Mouse (Mus musculus): ENCODE measurements around the gene Sgk2. TPM values are rescaled to one million over a fixed set of nuclear protein-coding genes. Genes with fewer than 3 reads are reported as not detected.
"Not testable (repeated sequence)": the region's sequence is repeated elsewhere in the genome, so short reads cannot be mapped to it uniquely, and the experiment has no call there.

Gene Sgk2
- polyA plus RNA-seq, 1 experiment from 2014 or later: not detected

- Histone ChIP-seq H3K9me3 (replicated peaks; ENCODE audit: control insufficient read depth, low read length) (no peaks in the 10 kb centered on the region), H3K4me3 (ENCODE audit: low read depth, low read length) (peak overlapping the region; percentile 74), H3K27me3 (ENCODE audit: control insufficient read depth, insufficient read depth, low read length) (no peaks in the 10 kb centered on the region), H3K36me3 (ENCODE audit: control insufficient read depth, insufficient read depth, low read length) (no peaks in the 10 kb centered on the region; the same call in 1 of the 2 replicates), H3K4me1 (ENCODE audit: control insufficient read depth, insufficient read depth, low read length) (peaks cover 27% of the 10 kb centered on the region), H3K9ac (ENCODE audit: low read depth, low read length) (peak overlapping the region; percentile 82), H3K4me2 (peak overlapping the region; percentile 97), H3K27ac (ENCODE audit: low read depth, low read length) (peak overlapping the region; percentile 60)
- ATAC-seq (replicated peaks; ENCODE audit: insufficient number of reproducible peaks, low FRiP score, low TSS enrichment): peak; percentile 49; the same call in 1 of the 2 replicates
- under 1% methylated on average over 34 of the region's 38 CpGs for WGBS (ENCODE audit: insufficient replicate concordance)
Observed at GRCm38 (mm10) chr2:163054891-163055494, 67.9 kb downstream of the Sgk2 start.

- WGBS (ENCODE audit: insufficient replicate concordance): 24% methylated on average over 5 of the region's 5 CpGs
Observed at GRCm38 (mm10) chr2:163055715-163056114, 68.6 kb downstream of the Sgk2 start.

GRCm38 (mm10) chr2:163056584-163056983 is 69.5 kb downstream of the Sgk2 start:
- H3K9me3 ChIP-seq (replicated peaks; ENCODE audit: control insufficient read depth, low read length): no peaks in the 10 kb centered on the region
- ATAC-seq (replicated peaks; ENCODE audit: insufficient number of reproducible peaks, low FRiP score, low TSS enrichment): no peak
- peaks cover 27% of the 10 kb centered on the region for H3K4me1 ChIP-seq (ENCODE audit: control insufficient read depth, insufficient read depth, low read length)
- H3K27ac ChIP-seq (ENCODE audit: low read depth, low read length): no peak overlapping the region
- H3K27me3 ChIP-seq (ENCODE audit: control insufficient read depth, insufficient read depth, low read length): no peaks in the 10 kb centered on the region
- 72% methylated on average over 9 of the region's 9 CpGs for WGBS (ENCODE audit: insufficient replicate concordance)
- H3K4me3 ChIP-seq (ENCODE audit: low read depth, low read length): no peak overlapping the region
- H3K4me2 ChIP-seq: no peak overlapping the region
- H3K9ac ChIP-seq (ENCODE audit: low read depth, low read length): no peak overlapping the region
- H3K36me3 ChIP-seq (ENCODE audit: control insufficient read depth, insufficient read depth, low read length): no peaks in the 10 kb centered on the region; the same call in 1 of the 2 replicates

More at GRCm38 (mm10) chr2:163055715-163056114, 68.6 kb downstream of the Sgk2 start:
- Histone ChIP-seq H3K9ac (ENCODE audit: low read depth, low read length) (peak overlapping the region; percentile 82), H3K4me2 (peak overlapping the region; percentile 97), H3K4me1 (ENCODE audit: control insufficient read depth, insufficient read depth, low read length) (peaks cover 27% of the 10 kb centered on the region), H3K4me3 (ENCODE audit: low read depth, low read length) (peak overlapping the region; percentile 74), H3K36me3 (ENCODE audit: control insufficient read depth, insufficient read depth, low read length) (no peaks in the 10 kb centered on the region; the same call in 1 of the 2 replicates), H3K27ac (ENCODE audit: low read depth, low read length) (no peak overlapping the region), H3K9me3 (replicated peaks; ENCODE audit: control insufficient read depth, low read length) (no peaks in the 10 kb centered on the region), H3K27me3 (ENCODE audit: control insufficient read depth, insufficient read depth, low read length) (no peaks in the 10 kb centered on the region)
- ATAC-seq (replicated peaks; ENCODE audit: insufficient number of reproducible peaks, low FRiP score, low TSS enrichment): no peak

- H3K9me3 ChIP-seq (replicated peaks; ENCODE audit: control insufficient read depth, low read length); H3K4me3 ChIP-seq (ENCODE audit: low read depth, low read length): not testable (repeated sequence)
Observed at GRCm38 (mm10) chr2:163058981-163059380, 71.9 kb downstream of the Sgk2 start.

GRCm38 (mm10) chr2:163060630-163061029 is 73.5 kb downstream of the Sgk2 start:
- 70% methylated on average over 6 of the region's 6 CpGs for WGBS (ENCODE audit: insufficient replicate concordance)
- Histone ChIP-seq H3K4me2 (no peak overlapping the region), H3K4me3 (ENCODE audit: low read depth, low read length) (no peak overlapping the region), H3K9me3 (replicated peaks; ENCODE audit: control insufficient read depth, low read length) (no peaks in the 10 kb centered on the region), H3K9ac (ENCODE audit: low read depth, low read length) (no peak overlapping the region), H3K27ac (ENCODE audit: low read depth, low read length) (no peak overlapping the region), H3K36me3 (ENCODE audit: control insufficient read depth, insufficient read depth, low read length) (no peaks in the 10 kb centered on the region; the same call in 1 of the 2 replicates), H3K27me3 (ENCODE audit: control insufficient read depth, insufficient read depth, low read length) (no peaks in the 10 kb centered on the region), H3K4me1 (ENCODE audit: control insufficient read depth, insufficient read depth, low read length) (peaks cover 10% of the 10 kb centered on the region)
- no peak for ATAC-seq (replicated peaks; ENCODE audit: insufficient number of reproducible peaks, low FRiP score, low TSS enrichment)

More at GRCm38 (mm10) chr2:163058981-163059380, 71.9 kb downstream of the Sgk2 start:
- not testable (repeated sequence) for ATAC-seq (replicated peaks; ENCODE audit: insufficient number of reproducible peaks, low FRiP score, low TSS enrichment); H3K27ac ChIP-seq (ENCODE audit: low read depth, low read length); H3K9ac ChIP-seq (ENCODE audit: low read depth, low read length); H3K27me3 ChIP-seq (ENCODE audit: control insufficient read depth, insufficient read depth, low read length); H3K36me3 ChIP-seq (ENCODE audit: control insufficient read depth, insufficient read depth, low read length); H3K4me2 ChIP-seq
- H3K4me1 ChIP-seq (ENCODE audit: control insufficient read depth, insufficient read depth, low read length): peaks cover 19% of the 10 kb centered on the region
- 86% methylated on average over 6 of the region's 7 CpGs for WGBS (ENCODE audit: insufficient replicate concordance)

GRCm38 (mm10) chr2:163061203-163062118 is 74.3 kb downstream of the Sgk2 start:
- H3K9ac ChIP-seq (ENCODE audit: low read depth, low read length): no peak overlapping the region
- no peaks in the 10 kb centered on the region for H3K27me3 ChIP-seq (ENCODE audit: control insufficient read depth, insufficient read depth, low read length)
- H3K9me3 ChIP-seq (replicated peaks; ENCODE audit: control insufficient read depth, low read length): no peaks in the 10 kb centered on the region
- peaks cover 3% of the 10 kb centered on the region; the same call in 1 of the 2 replicates for H3K4me1 ChIP-seq (ENCODE audit: control insufficient read depth, insufficient read depth, low read length)
- H3K4me2 ChIP-seq: no peak overlapping the region
- no peak overlapping the region for H3K27ac ChIP-seq (ENCODE audit: low read depth, low read length)
- no peaks in the 10 kb centered on the region; the same call in 1 of the 2 replicates for H3K36me3 ChIP-seq (ENCODE audit: control insufficient read depth, insufficient read depth, low read length)
- WGBS (ENCODE audit: insufficient replicate concordance): 73% methylated on average over 8 of the region's 8 CpGs
- no peak overlapping the region for H3K4me3 ChIP-seq (ENCODE audit: low read depth, low read length)
- ATAC-seq (replicated peaks; ENCODE audit: insufficient number of reproducible peaks, low FRiP score, low TSS enrichment): no peak

- H3K27me3 ChIP-seq (ENCODE audit: control insufficient read depth, insufficient read depth, low read length): no peaks in the 10 kb centered on the region
- H3K27ac ChIP-seq (ENCODE audit: low read depth, low read length): no peak overlapping the region
- 80% methylated on average over 6 of the region's 6 CpGs for WGBS (ENCODE audit: insufficient replicate concordance)
- H3K9me3 ChIP-seq (replicated peaks; ENCODE audit: control insufficient read depth, low read length): no peaks in the 10 kb centered on the region
- no peak overlapping the region for H3K4me3 ChIP-seq (ENCODE audit: low read depth, low read length)
- H3K36me3 ChIP-seq (ENCODE audit: control insufficient read depth, insufficient read depth, low read length): no peaks in the 10 kb centered on the region; the same call in 1 of the 2 replicates
- H3K9ac ChIP-seq (ENCODE audit: low read depth, low read length): no peak overlapping the region
- H3K4me1 ChIP-seq (ENCODE audit: control insufficient read depth, insufficient read depth, low read length): peaks cover under 1% of the 10 kb centered on the region
- no peak overlapping the region for H3K4me2 ChIP-seq
- no peak for ATAC-seq (replicated peaks; ENCODE audit: insufficient number of reproducible peaks, low FRiP score, low TSS enrichment)
Observed at GRCm38 (mm10) chr2:163062119-163062508, 75.0 kb downstream of the Sgk2 start.

Data from heart, embryonic 11.5 days (tissue).